Mouse (Mus musculus) CH12.LX (cell line): ENCODE results near the gene Polr1c.

ENCODE experiments used
- CHD2 ChIP-seq: IDR thresholded peaks from 2 replicates; pipeline ENCODE4 v1.6.1; 2011; ENCODE audit warnings: low read length, improper control_type of control experiment
- CTCF ChIP-seq, 2 experiments: IDR thresholded peaks in 1 of 2; conservative IDR thresholded peaks in 1 of 2; 2 replicates each; pipeline ENCODE4 v1.5.1; 2011 to 2012; ENCODE audit warnings: low read depth in 2 of 2, low read length in 2 of 2, improper control_type of control experiment in 1 of 2, inconsistent platforms in 1 of 2, mild to moderate bottlenecking in 1 of 2, moderate library complexity in 1 of 2
- HCFC1 ChIP-seq: IDR thresholded peaks from 2 replicates; pipeline ENCODE4 v1.6.1; 2012; ENCODE audit warnings: low read depth, mild to moderate bottlenecking, inconsistent platforms, low read length, improper control_type of control experiment
- MXI1 ChIP-seq: IDR thresholded peaks from 2 replicates; pipeline ENCODE4 v1.6.1; 2011; ENCODE audit warnings: mild to moderate bottlenecking, low read depth, low read length, improper control_type of control experiment
- POLR2A ChIP-seq: IDR thresholded peaks from 2 replicates; pipeline ENCODE4 v1.6.1; 2011; ENCODE audit warnings: low read depth, mild to moderate bottlenecking, improper control_type of control experiment, low read length
- TCF12 ChIP-seq: IDR thresholded peaks from 2 replicates; pipeline ENCODE4 v1.6.1; 2014; ENCODE audit warnings: low read depth, mild to moderate bottlenecking, inconsistent platforms, low read length, improper control_type of control experiment
- USF1 ChIP-seq: IDR thresholded peaks from 2 replicates; pipeline ENCODE4 v1.6.1; 2014; ENCODE audit warnings: low read depth, mild to moderate bottlenecking, inconsistent platforms, low read length, improper control_type of control experiment
- ZMIZ1 ChIP-seq: IDR thresholded peaks from 2 replicates; pipeline ENCODE4 v1.6.1; 2012; ENCODE audit warnings: low read depth, mild to moderate bottlenecking, inconsistent platforms, low read length, improper control_type of control experiment

- TF ChIP-seq TCF12 (no peak), CTCF (conservative IDR thresholded peaks at IDR 0.05 in 1 of 2, IDR thresholded peaks at IDR 0.05 in 1 of 2; ENCODE audit: low read depth in 2 of 2, low read length in 2 of 2) (no peak), ZMIZ1 (no peak), CHD2 (no peak), USF1 (no peak), HCFC1 (no peak), MXI1 (no peak), POLR2A (no peak)
Observed at GRCm38 (mm10) chr17:46221601-46222000, 26.3 kb downstream of the Polr1c start.
